Mouse (Mus musculus): Measurements from ENCODE around the gene Trappc4.

DNA sequence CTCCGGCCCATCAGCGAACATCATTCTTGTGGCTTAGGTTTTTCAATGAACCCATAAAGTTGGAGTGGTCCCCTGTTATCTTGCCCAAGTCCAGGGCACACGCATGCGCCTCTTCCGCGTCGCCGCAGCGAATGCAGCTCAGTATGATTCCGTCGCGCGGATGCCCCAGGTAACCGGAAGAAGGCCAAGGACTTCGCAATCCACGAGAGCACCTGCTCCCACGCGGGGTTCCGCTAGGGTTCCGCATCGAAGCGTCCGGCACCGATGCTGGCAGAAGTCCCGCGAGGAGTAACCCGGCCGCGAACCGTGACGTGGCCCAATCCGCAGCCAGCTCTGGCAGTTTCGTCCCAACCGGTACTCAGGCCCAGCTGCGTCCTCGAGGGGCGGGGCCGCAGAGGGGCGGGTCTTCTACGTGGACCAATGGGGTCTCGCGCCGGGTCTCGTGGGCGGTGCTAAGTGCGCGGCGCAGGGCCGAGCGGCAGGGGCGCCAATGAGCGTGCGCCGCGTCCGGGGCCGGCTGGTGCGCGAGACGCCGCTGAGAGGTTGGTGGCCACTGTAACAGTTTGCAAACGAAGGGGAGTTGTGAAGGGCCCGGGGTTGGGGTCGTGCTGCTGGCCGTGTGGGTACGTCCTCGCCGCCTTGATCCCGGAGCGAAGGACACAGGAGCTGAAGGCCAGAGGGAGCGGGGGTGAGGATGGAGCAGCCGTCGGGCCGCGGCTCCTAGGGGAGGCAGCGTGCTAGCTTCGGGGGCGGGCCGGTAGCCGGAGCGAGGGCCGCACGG is 28.2 kb downstream of the Trappc4 start, which contains the start of gene Hyou1:
- TF ChIP-seq CHD2 (IDR thresholded peaks at IDR 0.05; ENCODE audit: low read depth, low read length) (peak; percentile 92), HCFC1 (IDR thresholded peaks at IDR 0.05; ENCODE audit: borderline replicate concordance, insufficient read depth, low read length) (0 out of 2 replicates have a peak, but pooled peaks have one; percentile 35), MAFK (IDR thresholded peaks at IDR 0.05; ENCODE audit: insufficient read depth, low read depth, low read length) (no peak)

Measured in ES-E14 (cell line).